In genomic region chr16:46104491-46104890, GRCm38 (mm10) we compare ENCODE assay signal across 32 mouse cellular contexts. TPM values are rescaled to one million over a fixed set of nuclear protein-coding genes. Genes with fewer than 3 reads are reported as not detected.
DNase-seq lines count a peak whose midpoint lies in the region; TF ChIP-seq lines count a peak whose summit lies in the region.
"Had no signal": no experiment of that assay in that cellular context is flagged by ENCODE, and none has a peak within 500 bp of the region (broad histone marks: within the 10 kb centered on the region; RNA-seq: fewer than 3 reads in every experiment).

No protein-coding gene starts in this region.

- 57% methylated on average over 9 of the region's 9 CpGs for WGBS in spleen, adult 2 months

- no peak for TF ChIP-seq CTCF in spleen, adult 2 months (IDR thresholded peaks at IDR 0.05; ENCODE audit: extremely low read depth, insufficient read depth, insufficient read length, insufficient replicate concordance)

- no peaks in the 10 kb centered on the region for H3K27me3 ChIP-seq in spleen, adult 2 months (ENCODE audit: control insufficient read depth, insufficient read depth, low read length)
- H3K27me3 ChIP-seq: CH12.LX; embryonic facial prominence, embryonic 12.5 days; hindbrain, embryonic 12.5 days; limb, embryonic 15.5 days; liver, embryonic 13.5 days; midbrain, embryonic 15.5 days; neural tube, embryonic 12.5 days had no signal

- H3K4me3 ChIP-seq in spleen, adult 2 months (ENCODE audit: extremely low read depth, insufficient read depth, insufficient read length) = no peak overlapping the region
- H3K4me3 ChIP-seq: embryonic facial prominence, embryonic 12.5 days; heart, adult 2 months; hindbrain, embryonic 12.5 days; limb, embryonic 10.5 days; limb, embryonic 15.5 days; liver, embryonic 13.5 days; midbrain, embryonic 15.5 days; neural tube, embryonic 12.5 days had no signal

- DNase-seq in spleen, adult 2 months (ENCODE audit: low read depth in 1 of 2, low spot score in 2 of 2) = no peak
- no peak for DNase-seq in spleen, postnatal 4 days (ENCODE audit: low spot score in 2 of 2)
- DNase-seq in induced T-regulatory cell, adult 2 months (ENCODE audit: low read depth) = peak; percentile 29
- DNase-seq in thymus, postnatal 0 days (ENCODE audit: low spot score) = peak; percentile 90
- peak; percentile 57 for DNase-seq in thymus, postnatal 4 days
- DNase-seq in MN1 (ENCODE audit: low spot score) = no peak
- DNase-seq in right cerebral cortex, postnatal 10 days (ENCODE audit: low spot score in 2 of 2) = no peak
- no peak for DNase-seq in right cerebral cortex, adult 2 months (ENCODE audit: low spot score in 2 of 2)
- DNase-seq: adrenal gland, postnatal 10 days; cerebellum, adult 8-10 months; embryo, embryonic 11 days; heart, adult 2 months; heart, postnatal 36 days; kidney, adult 11 months; kidney, postnatal 14 days; layer of hippocampus, adult 9-11 months; liver, embryonic 13.5 days; lung, adult 18-20 months; right cerebral cortex, postnatal 14 days had no signal

- peak overlapping the region; percentile 30; the same call in 1 of the 2 replicates for H3K27ac ChIP-seq in spleen, adult 2 months (ENCODE audit: insufficient read depth, low read length)
- H3K27ac ChIP-seq: embryonic facial prominence, embryonic 12.5 days; heart, adult 2 months; hindbrain, embryonic 12.5 days; limb, embryonic 10.5 days; limb, embryonic 15.5 days; liver, embryonic 13.5 days; macrophage; midbrain, embryonic 15.5 days; neural tube, embryonic 12.5 days; stomach, postnatal 0 days had no signal

- H3K36me3 ChIP-seq in spleen, adult 2 months (ENCODE audit: control insufficient read depth, insufficient read depth, low read length) = no peaks in the 10 kb centered on the region
- H3K36me3 ChIP-seq: embryonic facial prominence, embryonic 12.5 days; hindbrain, embryonic 12.5 days; limb, embryonic 10.5 days; limb, embryonic 15.5 days; liver, embryonic 13.5 days; midbrain, embryonic 15.5 days; neural tube, embryonic 12.5 days had no signal

- no peaks in the 10 kb centered on the region for H3K4me1 ChIP-seq in spleen, adult 2 months (ENCODE audit: control insufficient read depth, insufficient read depth, insufficient read length)
- H3K4me1 ChIP-seq: embryonic facial prominence, embryonic 12.5 days; hindbrain, embryonic 12.5 days; limb, embryonic 10.5 days; limb, embryonic 15.5 days; liver, embryonic 13.5 days; midbrain, embryonic 15.5 days; neural tube, embryonic 12.5 days had no signal

- TF ChIP-seq POLR2A in spleen, adult 2 months (IDR thresholded peaks at IDR 0.05; ENCODE audit: low read depth, low read length) = no peak

RNA-seq across cellular contexts. Expression of gene Cd96, which starts 15.6 kb away (rescaled TPM):
- 3.6 and 4.7 TPM in 2 replicates for polyA plus RNA-seq in spleen, adult 2 months (2012; rRNA removed)
- 60.4 and 61.5 TPM in 2 replicates for polyA plus RNA-seq in thymus, postnatal 0 days (2015; fragmentation: Nextera tagmentation; extraction: Ambion mirVana)
- polyA plus RNA-seq: embryonic facial prominence, embryonic 12.5 days; forebrain, embryonic 16.5 days; heart, embryonic 14.5 days; hindbrain, embryonic 12.5 days; kidney, embryonic 14.5 days; limb, embryonic 10.5 days; liver, embryonic 13.5 days; lung, postnatal 0 days; midbrain, embryonic 15.5 days; neural tube, embryonic 12.5 days had no signal

RNA-seq across cellular contexts. Expression of gene Gm4737, which starts 50.4 kb away (rescaled TPM):
- polyA plus RNA-seq in spleen, adult 2 months (2012; rRNA removed) = 8.2 and 20.5 TPM in 2 replicates
- polyA plus RNA-seq in thymus, postnatal 0 days (2015; fragmentation: Nextera tagmentation; extraction: Ambion mirVana) = 2.7 and 3.8 TPM in 2 replicates

Comparison
In these comparisons a context has a peak if more than half of its experiments do, and no peak if none do; other contexts are left out.
1. DNase-seq: peak in induced T-regulatory cell, adult 2 months (single experiment), thymus, postnatal 0 days (single experiment) and thymus, postnatal 4 days (single experiment); none in spleen, adult 2 months (0 of 2), spleen, postnatal 4 days (0 of 2), MN1 (single experiment), right cerebral cortex, postnatal 10 days (0 of 2) and right cerebral cortex, adult 2 months (0 of 2).
2. RNA of gene Cd96, which starts 15.6 kb away (polyA plus RNA-seq): 60.4 to 61.5 TPM in thymus, postnatal 0 days; 3.6 to 4.7 TPM in spleen, adult 2 months; every median in the first group is over 10 times any median in the second.